Mouse (Mus musculus) C2C12 (cell line): ENCODE data around the gene Btbd3.

Source experiments
- CEBPB ChIP-seq: IDR thresholded peaks from one replicate; pipeline ENCODE4 v1.6.1; 2011; ENCODE audit warnings: low read depth, mild to moderate bottlenecking, control low read depth, moderate library complexity
- CTCF ChIP-seq: IDR thresholded peaks from one replicate; pipeline ENCODE4 v1.5.1; 2011; ENCODE audit not compliant: control insufficient read depth, insufficient read depth, insufficient read length
- MAX ChIP-seq: IDR thresholded peaks from one replicate; pipeline ENCODE4 v1.6.1; 2011; ENCODE audit warnings: mild to moderate bottlenecking, control low read depth
- MYOD1 ChIP-seq: IDR thresholded peaks from one replicate; pipeline ENCODE4 v1.6.1; 2011; ENCODE audit warnings: low read depth; ENCODE audit not compliant: control insufficient read depth, insufficient read length

- TF ChIP-seq CTCF (no peak), MAX (no peak), CEBPB (no peak), MYOD1 (no peak)
Measured at GRCm38 (mm10) chr2:138587335-138587734, 331.0 kb downstream of the Btbd3 start.
